Mouse (Mus musculus) stomach, postnatal 0 days (tissue): ENCODE results near the gene Grpel1.

ENCODE experiments used
- CTCF ChIP-seq: IDR thresholded peaks from 2 replicates; pipeline ENCODE4 v1.5.1; 2016; ENCODE audit warnings: antibody characterized with exemption, low read depth, mild to moderate bottlenecking, moderate library complexity
- EP300 ChIP-seq: optimal IDR thresholded peaks from 2 replicates; pipeline ENCODE3; 2016; ENCODE audit warnings: antibody characterized with exemption

DNA sequence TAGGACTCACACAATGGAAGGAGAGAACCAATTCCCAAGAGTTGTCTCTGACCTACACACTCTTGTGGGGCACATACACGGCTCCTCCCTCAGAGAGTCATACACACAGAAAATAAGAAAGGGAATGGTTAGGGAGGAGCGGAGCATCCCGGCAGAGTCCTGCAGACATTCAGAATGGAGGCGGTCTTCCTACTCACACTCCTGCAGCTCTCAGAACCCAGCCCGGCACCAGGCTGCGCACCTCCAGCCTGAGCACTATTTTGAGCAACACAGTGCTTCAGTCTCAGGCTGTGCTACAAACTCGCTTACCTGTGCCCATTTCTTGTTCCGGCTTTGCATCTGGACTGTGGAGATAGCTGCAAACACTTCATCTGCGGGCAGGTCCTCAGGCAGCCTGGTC, 29.9 kb downstream of the Grpel1 start:
- TF ChIP-seq EP300: no peak
- no peak for TF ChIP-seq CTCF
